Mouse (Mus musculus): ENCODE results near the gene Bpifb9a.

GRCm38 (mm10) chr2:154223265-154223916 lies 34.3 kb upstream of the Bpifb9a start, which contains the start of gene Bpifb5:
- TF ChIP-seq GATA1 (IDR thresholded peaks at IDR 0.05; ENCODE audit: low read length) (no peak), TAL1 (IDR thresholded peaks at IDR 0.05; ENCODE audit: low read length) (no peak)
